Mouse (Mus musculus) lung, postnatal 0 days (tissue): ENCODE results near the gene Fzd10.

ENCODE experiments used
- CTCF ChIP-seq: IDR thresholded peaks from 2 replicates; pipeline ENCODE4 v1.5.1; 2016; ENCODE audit warnings: antibody characterized with exemption, mild to moderate bottlenecking
- EP300 ChIP-seq: IDR thresholded peaks from 2 replicates; pipeline ENCODE4 v1.6.1; 2016; ENCODE audit warnings: antibody characterized with exemption, mild to moderate bottlenecking, control low read depth

DNA sequence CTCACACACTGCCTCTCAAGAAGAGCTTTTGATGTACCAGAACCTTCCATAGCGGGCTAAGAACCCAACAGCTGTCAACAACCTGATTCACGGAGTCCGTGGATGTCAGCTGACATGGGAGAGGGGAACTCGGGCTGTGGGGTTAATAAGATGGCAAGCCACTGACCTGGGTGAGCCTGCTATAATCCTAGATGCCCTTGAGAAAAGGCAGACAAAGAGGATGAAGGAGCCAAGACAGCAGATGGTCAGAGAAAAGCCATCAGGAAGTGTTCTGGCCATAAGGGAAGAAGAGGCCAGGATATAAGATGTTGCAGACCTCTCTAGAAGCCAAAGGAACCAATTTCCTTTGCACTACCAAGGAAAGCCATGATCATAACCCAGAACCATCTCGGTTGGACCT is 45.6 kb downstream of the Fzd10 start:
- TF ChIP-seq CTCF (no peak), EP300 (no peak)
